Mouse (Mus musculus) bone marrow macrophage, adult 2 months (primary cell): ENCODE measurements around the gene Trp53rka. TPM values are rescaled to one million over a fixed set of nuclear protein-coding genes. Genes with fewer than 3 reads are reported as not detected.

ENCODE experiments used
- H3K27ac ChIP-seq: 2 replicates; pipeline ENCODE4 v1.5.1; 2012; ENCODE audit warnings: low read depth, low read length; ENCODE audit not compliant: insufficient read depth
- H3K4me1 ChIP-seq: 2 replicates; pipeline ENCODE4 v1.6.1; 2012; ENCODE audit warnings: low read length; ENCODE audit not compliant: control insufficient read depth, insufficient read depth
- H3K4me3 ChIP-seq: 2 replicates; pipeline ENCODE4 v1.5.1; 2012; ENCODE audit warnings: mild to moderate bottlenecking, low read length, moderate library complexity; ENCODE audit not compliant: insufficient read depth
- CTCF ChIP-seq: IDR thresholded peaks from 2 replicates; pipeline ENCODE4 v1.5.1; 2012; ENCODE audit warnings: low read depth, mild to moderate bottlenecking, low read length, moderate library complexity
- POLR2A ChIP-seq: IDR thresholded peaks from 2 replicates; pipeline ENCODE4 v1.6.1; 2012; ENCODE audit warnings: mild to moderate bottlenecking, low read depth, low read length, borderline replicate concordance
- polyA plus RNA-seq: library from polyadenylated mRNA; stranded (reverse); fragments of >200 nt; gene quantifications from 2 replicates; pipeline ENCODE4 v1.2.4, GENCODE M21; 2012; ENCODE audit not compliant: missing spikeins, insufficient read depth, insufficient read length

The Trp53rka gene
- polyA plus RNA-seq, 1 experiment, result 11.2 TPM

GRCm38 (mm10) chr2:165510466-165510865, 17.3 kb upstream of the Trp53rka start:
- H3K4me3 ChIP-seq, result no peak overlapping the region
- H3K27ac ChIP-seq, result no peak overlapping the region
- TF ChIP-seq CTCF (no peak), POLR2A (no peak)
- no peaks in the 10 kb centered on the region for H3K4me1 ChIP-seq

GRCm38 (mm10) chr2:165509686-165510085, 16.6 kb upstream of the Trp53rka start:
- Histone ChIP-seq H3K4me3 (no peak overlapping the region), H3K4me1 (no peaks in the 10 kb centered on the region), H3K27ac (no peak overlapping the region)
- no peak for TF ChIP-seq CTCF
- TF ChIP-seq POLR2A, result no peak

- H3K27ac ChIP-seq, result no peak within 1 kb of the TSS
- no peaks in the 10 kb centered on the region for H3K4me1 ChIP-seq
- no peak within 1 kb of the TSS for H3K4me3 ChIP-seq
- no peak for TF ChIP-seq CTCF
- TF ChIP-seq POLR2A, result no peak
Measured at GRCm38 (mm10) chr2:165503259-165504203, 10.4 kb upstream of the Trp53rka start, which contains the start of gene Slc2a10. TSS of gene Slc2a10 (plus strand) at chr2:165503787.

- no peaks in the 10 kb centered on the region for H3K4me1 ChIP-seq
- H3K27ac ChIP-seq, result no peak overlapping the region
- TF ChIP-seq CTCF (no peak), POLR2A (no peak)
- no peak overlapping the region for H3K4me3 ChIP-seq
Measured at GRCm38 (mm10) chr2:165498816-165499215, 5.7 kb upstream of the Trp53rka start.

GRCm38 (mm10) chr2:165497706-165498275, 4.7 kb upstream of the Trp53rka start:
- peaks cover 3% of the 10 kb centered on the region for H3K4me1 ChIP-seq
- H3K4me3 ChIP-seq, result no peak overlapping the region
- TF ChIP-seq POLR2A (no peak), CTCF (no peak)
- H3K27ac ChIP-seq, result no peak overlapping the region

- H3K4me1 ChIP-seq, result peaks cover 3% of the 10 kb centered on the region
- H3K27ac ChIP-seq, result no peak overlapping the region
- peak; percentile 46; the same call in 1 of the 2 replicates for TF ChIP-seq CTCF
- no peak for TF ChIP-seq POLR2A
- H3K4me3 ChIP-seq, result no peak overlapping the region
Measured at GRCm38 (mm10) chr2:165496251-165496650, 3.1 kb upstream of the Trp53rka start.

- Histone ChIP-seq H3K4me1 (peaks cover 3% of the 10 kb centered on the region), H3K27ac (no peak overlapping the region), H3K4me3 (no peak overlapping the region)
- no peak for TF ChIP-seq POLR2A
- TF ChIP-seq CTCF, result no peak
Measured at GRCm38 (mm10) chr2:165494495-165494894, 1.4 kb upstream of the Trp53rka start.

- H3K4me1 ChIP-seq, result peaks cover 3% of the 10 kb centered on the region
- no peak for TF ChIP-seq CTCF
- TF ChIP-seq POLR2A, result no peak
- no peak overlapping the region for H3K27ac ChIP-seq
- peak overlapping the region; percentile 99 for H3K4me3 ChIP-seq
Measured at GRCm38 (mm10) chr2:165493587-165494210, 575 bp upstream of the Trp53rka start.

- TF ChIP-seq CTCF, result peak; percentile 90
- TF ChIP-seq POLR2A, result no peak
- H3K27ac ChIP-seq, result no peak overlapping the region
- no peak overlapping the region for H3K4me3 ChIP-seq
- H3K4me1 ChIP-seq, result peaks cover 22% of the 10 kb centered on the region
Measured at GRCm38 (mm10) chr2:165486881-165487535, 6.1 kb downstream of the Trp53rka start.

- Histone ChIP-seq H3K27ac (no peak overlapping the region), H3K4me1 (peaks cover 22% of the 10 kb centered on the region), H3K4me3 (no peak overlapping the region)
- TF ChIP-seq POLR2A (no peak), CTCF (no peak)
Measured at GRCm38 (mm10) chr2:165486401-165486800, 6.7 kb downstream of the Trp53rka start.
